Mouse (Mus musculus): ENCODE data around the gene Pwwp2a.
A peak's percentile ranks its signal among the peaks of the same experiment; 100 is the strongest.

Pwwp2a gene

DNA sequence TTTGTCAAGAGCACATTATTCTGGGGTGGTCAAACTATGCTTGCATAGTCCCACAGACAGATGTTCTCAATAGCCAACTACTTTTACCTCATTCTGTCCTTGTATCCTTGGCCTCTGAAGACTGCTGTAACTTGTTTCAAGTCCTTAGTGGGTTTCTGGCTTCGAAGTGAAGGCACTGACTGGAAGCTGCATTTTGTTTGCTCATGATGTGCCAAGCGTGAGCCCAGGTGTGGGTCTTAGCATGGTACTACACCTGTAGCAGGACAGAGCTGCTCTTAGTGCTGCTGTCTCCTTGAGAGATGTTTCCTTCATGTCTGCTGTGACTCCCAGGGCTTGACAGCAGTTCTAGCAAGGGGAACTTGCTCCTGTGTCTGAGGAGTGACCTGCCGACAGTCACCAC is 41.6 kb downstream of the Pwwp2a start:
- ATAC-seq (ENCODE audit: low TSS enrichment): no peak

DNA sequence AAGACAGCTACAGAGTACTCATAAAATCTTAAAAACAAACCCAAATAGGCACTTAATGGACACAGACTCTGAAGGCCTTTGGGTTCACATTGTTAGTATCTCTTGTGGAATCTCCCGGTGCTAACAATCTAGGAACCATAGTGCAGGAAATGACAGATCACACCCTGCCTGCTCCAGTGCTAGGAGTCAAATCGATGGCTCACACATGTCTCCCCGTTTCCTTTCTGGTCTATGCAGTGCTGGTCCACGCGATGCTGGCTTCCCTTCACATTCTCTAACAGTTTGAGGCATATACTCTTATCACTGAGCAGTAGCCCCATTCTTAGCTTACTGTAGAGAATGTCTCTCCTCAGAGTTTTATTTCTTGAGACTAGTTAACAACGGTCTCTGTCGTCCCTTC is 46.0 kb downstream of the Pwwp2a start:
- no peak for ATAC-seq (ENCODE audit: low TSS enrichment)

GRCm38 (mm10) chr11:43728737-43729301 is 47.0 kb downstream of the Pwwp2a start:
- ATAC-seq (ENCODE audit: low TSS enrichment): peak; percentile 53

DNA sequence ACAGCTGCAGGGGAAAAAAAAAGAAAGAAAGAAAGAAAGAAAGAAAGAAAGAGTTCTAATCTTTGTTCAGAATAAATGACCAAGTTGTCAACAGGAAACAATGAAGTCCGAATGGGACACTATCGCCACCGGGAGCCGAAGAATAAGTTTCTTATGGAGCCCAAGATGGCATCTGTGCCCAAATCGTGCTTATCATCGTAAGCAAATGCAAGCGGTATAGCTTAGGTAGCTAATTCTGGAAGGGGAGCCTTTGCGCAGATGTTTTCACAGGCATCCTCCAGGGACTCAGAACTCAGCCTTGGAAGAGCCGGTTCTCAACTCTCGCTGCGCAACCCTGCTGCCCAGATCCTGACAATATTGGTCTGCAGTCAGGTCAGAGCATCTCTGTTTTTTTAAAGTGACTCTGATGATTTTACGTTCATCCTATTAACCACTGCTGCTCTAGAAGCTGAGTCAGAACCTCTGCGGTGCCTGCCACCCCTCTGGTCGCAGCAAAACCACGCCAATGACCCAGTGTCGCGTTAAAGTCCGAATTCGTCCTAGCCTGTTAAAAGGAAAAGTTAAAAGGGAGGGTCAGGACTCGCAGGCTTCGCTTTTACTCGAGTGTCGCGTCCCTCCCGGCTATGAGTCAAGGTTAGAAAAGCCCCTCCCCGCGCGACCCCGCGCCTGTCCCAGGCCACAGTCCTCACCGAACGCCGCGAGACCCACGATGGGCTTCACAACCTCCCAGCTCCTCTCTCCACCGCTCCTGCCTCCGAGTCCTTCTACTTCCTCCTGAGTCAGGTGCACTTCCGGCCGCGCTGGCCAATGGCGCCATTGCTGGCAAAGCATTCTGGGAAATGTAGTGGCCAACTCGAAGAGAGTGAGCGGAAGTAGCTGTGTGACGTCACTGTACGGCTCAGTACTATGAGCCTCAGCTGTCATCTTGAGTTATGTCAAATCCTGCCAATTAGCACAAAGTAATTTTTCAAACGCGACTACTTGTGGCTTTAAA is 65.7 kb downstream of the Pwwp2a start, which contains the start of gene Ttc1:
Gene Ttc1, minus strand, starts transcription at position 776 of the 994 bp plus-strand sequence.
- ATAC-seq (ENCODE audit: low TSS enrichment): peak; percentile 100

GRCm38 (mm10) chr11:43751542-43751941 is 69.7 kb downstream of the Pwwp2a start:
- ATAC-seq (ENCODE audit: low TSS enrichment): no peak

- no peak for ATAC-seq (ENCODE audit: low TSS enrichment)
Observed at GRCm38 (mm10) chr11:43754568-43754967, 72.8 kb downstream of the Pwwp2a start.

DNA sequence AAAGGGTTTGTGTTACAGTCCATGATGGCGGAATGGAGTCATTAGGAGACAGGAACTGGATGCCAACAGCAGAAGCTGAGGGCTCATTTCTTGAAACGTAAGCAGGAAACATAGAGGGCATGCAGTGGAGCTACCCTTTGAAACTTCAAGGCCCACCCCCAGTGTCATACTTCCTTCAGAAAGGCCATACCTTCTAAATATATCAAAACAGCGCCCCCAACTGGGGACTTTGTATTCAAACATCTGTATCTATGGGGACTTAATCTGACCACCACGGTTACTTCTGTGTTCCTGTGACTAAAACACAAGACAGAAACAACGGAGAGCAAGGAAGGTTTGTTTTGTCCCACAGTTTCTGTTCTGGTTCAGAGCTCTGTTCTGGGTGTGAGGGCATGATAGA is 73.6 kb downstream of the Pwwp2a start:
- ATAC-seq (ENCODE audit: low TSS enrichment): no peak

GRCm38 (mm10) chr11:43758436-43758835 is 76.6 kb downstream of the Pwwp2a start:
- no peak for ATAC-seq (ENCODE audit: low TSS enrichment)

DNA sequence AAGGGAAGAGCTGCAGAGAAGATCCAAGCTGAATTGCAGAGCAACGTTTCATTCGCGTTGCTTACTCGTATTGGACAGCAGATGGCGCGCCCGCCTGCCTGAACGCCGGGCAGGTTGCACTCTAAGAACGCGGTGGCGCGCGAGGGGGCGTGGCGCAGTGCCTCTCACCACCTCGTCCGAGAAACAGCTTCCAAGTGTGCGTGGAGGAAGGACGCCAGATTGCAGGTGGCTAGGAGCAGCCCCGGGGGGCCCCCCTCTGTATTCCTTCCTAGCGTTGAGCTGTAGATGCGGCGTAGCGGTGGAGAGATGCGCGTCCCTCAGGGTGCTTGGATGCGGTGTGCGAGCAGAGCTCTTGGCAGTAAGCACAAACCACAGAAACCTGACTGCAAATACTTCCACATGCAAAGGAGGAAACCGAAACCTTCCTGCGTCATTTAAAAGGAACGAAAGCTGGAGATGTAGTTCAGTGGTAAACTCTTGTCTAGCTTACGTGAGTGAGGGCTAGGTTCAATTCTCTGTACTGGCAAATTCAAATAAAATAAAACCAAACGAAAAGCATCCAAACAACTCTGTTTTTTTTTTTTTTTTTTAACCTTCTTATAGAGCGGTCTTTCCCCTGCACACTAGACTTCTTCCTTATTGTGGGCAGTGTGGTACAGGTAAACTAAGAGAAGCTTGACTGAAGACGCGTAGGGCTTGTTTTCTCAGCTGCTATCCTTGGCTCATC is 85.3 kb downstream of the Pwwp2a start:
- peak; percentile 98 for ATAC-seq (ENCODE audit: low TSS enrichment)

DNA sequence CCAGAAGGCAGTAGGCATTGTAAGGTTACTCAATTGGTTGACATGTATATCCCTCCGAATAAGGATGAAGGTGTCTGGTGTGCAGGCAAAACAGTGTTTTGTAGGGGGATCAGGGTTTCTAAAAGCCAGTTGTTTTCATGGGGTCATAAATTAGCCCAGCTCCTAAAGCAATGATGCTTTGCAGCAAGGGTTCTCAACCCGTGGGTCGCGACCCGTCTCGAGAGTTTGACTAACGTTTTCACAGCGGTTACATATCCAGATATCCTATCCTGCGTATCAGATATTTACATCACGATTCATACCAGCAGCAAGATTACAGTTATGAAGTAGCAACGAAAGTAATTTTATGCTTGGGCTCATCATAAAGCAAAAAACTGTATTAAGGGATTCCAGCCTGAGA is 86.0 kb downstream of the Pwwp2a start:
- ATAC-seq (ENCODE audit: low TSS enrichment): no peak

DNA sequence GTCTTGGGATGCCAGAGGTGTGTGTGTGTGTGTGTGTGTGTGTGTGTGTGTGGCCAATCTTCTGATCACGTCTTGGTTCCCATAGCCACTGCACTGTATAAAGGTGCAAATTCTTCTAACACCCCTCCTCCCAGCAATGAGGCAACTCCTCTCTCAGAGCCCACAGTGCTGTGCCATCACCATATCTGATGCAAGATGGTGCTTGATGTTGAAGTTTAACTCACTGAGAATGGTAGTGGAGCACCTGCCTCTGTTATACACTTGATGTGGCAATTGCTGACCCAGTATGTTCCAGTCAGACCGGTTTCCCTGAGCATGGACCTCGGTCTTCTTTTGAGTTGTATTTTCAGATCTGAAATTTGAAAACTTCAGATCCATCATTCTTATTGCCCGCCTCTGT is 88.3 kb downstream of the Pwwp2a start:
- no peak for ATAC-seq (ENCODE audit: low TSS enrichment)

Measured in frontal cortex, adult (tissue).